Comparison of ENCODE assay signal across 11 mouse cellular contexts in genomic region chr10:75565436-75565835, GRCm38 (mm10). TPM values are rescaled to one million over a fixed set of nuclear protein-coding genes. Genes with fewer than 3 reads are reported as not detected.
A peak's percentile ranks its signal among the peaks of the same experiment; 100 is the strongest.
DNase-seq lines count a peak whose midpoint lies in the region; ATAC-seq and TF ChIP-seq lines count a peak whose summit lies in the region.
"Had no signal": no experiment of that assay in that cellular context is flagged by ENCODE, and none has a peak within 500 bp of the region (broad histone marks: within the 10 kb centered on the region; RNA-seq: fewer than 3 reads in every experiment).

No protein-coding gene starts in this region.

- H3K9me3 ChIP-seq in lung, postnatal 0 days (ENCODE audit: low read length): no peaks in the 10 kb centered on the region
- H3K9me3 ChIP-seq in forebrain, embryonic 14.5 days (replicated peaks; ENCODE audit: control insufficient read depth, low read length): no peaks in the 10 kb centered on the region
- H3K9me3 ChIP-seq: limb, embryonic 15.5 days had no signal

- ATAC-seq in lung, postnatal 0 days: peak; percentile 25; the same call in 1 of the 2 replicates
- peak; percentile 82 for ATAC-seq in megakaryocyte, adult 5-6 weeks (ENCODE audit: poor library complexity, severe bottlenecking)
- ATAC-seq in forebrain, embryonic 14.5 days: no peak
- no peak for ATAC-seq in frontal cortex, adult (ENCODE audit: low TSS enrichment)
- ATAC-seq: Patski had no signal

- peaks cover 4% of the 10 kb centered on the region for H3K27me3 ChIP-seq in lung, postnatal 0 days (replicated peaks; ENCODE audit: insufficient read depth, low read length)
- H3K27me3 ChIP-seq in forebrain, embryonic 14.5 days (replicated peaks; ENCODE audit: control insufficient read depth, insufficient read depth, low read length): no peaks in the 10 kb centered on the region
- H3K27me3 ChIP-seq: Patski had no signal

- no peaks in the 10 kb centered on the region for H3K36me3 ChIP-seq in lung, postnatal 0 days (ENCODE audit: insufficient read depth, low read length)
- no peaks in the 10 kb centered on the region for H3K36me3 ChIP-seq in forebrain, embryonic 14.5 days (ENCODE audit: control insufficient read depth, insufficient read depth, low read length)
- H3K36me3 ChIP-seq: embryonic facial prominence, embryonic 13.5 days; limb, embryonic 15.5 days had no signal

- TF ChIP-seq EP300 in lung, postnatal 0 days (IDR thresholded peaks at IDR 0.05): no peak

- no peak overlapping the region for H3K27ac ChIP-seq in lung, postnatal 0 days (ENCODE audit: low read length)
- peak overlapping the region; percentile 86 for H3K27ac ChIP-seq in bone marrow, adult 2 months (ENCODE audit: control insufficient read depth, insufficient read depth, low read depth, low read length, poor library complexity)
- H3K27ac ChIP-seq in forebrain, embryonic 14.5 days (ENCODE audit: low read depth, low read length): no peak overlapping the region
- H3K27ac ChIP-seq: embryonic facial prominence, embryonic 13.5 days; limb, embryonic 15.5 days had no signal

- 44% methylated on average over 6 of the region's 6 CpGs for WGBS in lung, postnatal 0 days
- 0% methylated on average over 6 of the region's 6 CpGs for WGBS in bone marrow, adult 2 months
- 80% methylated on average over 6 of the region's 6 CpGs for WGBS in forebrain, embryonic 14.5 days

- no peak overlapping the region for H3K4me2 ChIP-seq in lung, postnatal 0 days (replicated peaks; ENCODE audit: low read depth, low read length)
- H3K4me2 ChIP-seq in forebrain, embryonic 14.5 days (ENCODE audit: low read length): no peak overlapping the region
- H3K4me2 ChIP-seq: embryonic facial prominence, embryonic 13.5 days; limb, embryonic 15.5 days had no signal

- TF ChIP-seq POLR2A in bone marrow, adult 2 months (IDR thresholded peaks at IDR 0.05; ENCODE audit: borderline replicate concordance, control insufficient read depth, low read depth, low read length): no peak

- no peaks in the 10 kb centered on the region for H3K4me1 ChIP-seq in lung, postnatal 0 days (ENCODE audit: insufficient read depth, low read depth, low read length)
- peaks cover 3% of the 10 kb centered on the region; the same call in 1 of the 2 replicates for H3K4me1 ChIP-seq in bone marrow, adult 2 months (ENCODE audit: control insufficient read depth, insufficient read depth, low read length)
- peaks cover 2% of the 10 kb centered on the region; the same call in 1 of the 2 replicates for H3K4me1 ChIP-seq in forebrain, embryonic 14.5 days (ENCODE audit: control insufficient read depth, insufficient read depth, low read length)

- no peak overlapping the region for H3K9ac ChIP-seq in lung, postnatal 0 days (replicated peaks; ENCODE audit: low read depth)
- H3K9ac ChIP-seq in forebrain, embryonic 14.5 days (ENCODE audit: low read length): no peak overlapping the region
- H3K9ac ChIP-seq: embryonic facial prominence, embryonic 13.5 days; limb, embryonic 15.5 days had no signal

- DNase-seq in lung, postnatal 0 days (ENCODE audit: low spot score): no peak
- DNase-seq in lung, adult 18-20 months: no peak
- peak; percentile 81 for DNase-seq in thymus, postnatal 14 days
- DNase-seq in forebrain, embryonic 14.5 days (ENCODE audit: low spot score): no peak
- DNase-seq in frontal cortex, adult 2 months (ENCODE audit: extremely low spot score in 1 of 2, low spot score in 1 of 2): no peak

- no peak overlapping the region for H3K4me3 ChIP-seq in lung, postnatal 0 days (ENCODE audit: low read depth, low read length)
- H3K4me3 ChIP-seq in bone marrow, adult 2 months (replicated peaks; ENCODE audit: control insufficient read depth, low read depth, low read length): no peak overlapping the region
- H3K4me3 ChIP-seq in forebrain, embryonic 14.5 days (ENCODE audit: low read depth, low read length): no peak overlapping the region
- H3K4me3 ChIP-seq: embryonic facial prominence, embryonic 13.5 days; limb, embryonic 15.5 days had no signal

- no peak for TF ChIP-seq CTCF in lung, postnatal 0 days (IDR thresholded peaks at IDR 0.05)
- TF ChIP-seq CTCF in bone marrow, adult 2 months (IDR thresholded peaks at IDR 0.05; ENCODE audit: control insufficient read depth, insufficient read depth, low read length): no peak

RNA-seq across cellular contexts. Expression of gene Ggt1, which starts 4.0 kb away (rescaled TPM):
- 0.21 and 0.42 TPM in 2 replicates for polyA plus RNA-seq in lung, postnatal 0 days (2015; fragmentation: Nextera tagmentation; extraction: Ambion mirVana)
- 5.2 and 11.4 TPM in 2 replicates for polyA plus RNA-seq in bone marrow, adult 2 months (2011; ENCODE audit: insufficient read depth, insufficient read length, low replicate concordance, missing spikeins)
- 3.2 TPM in 2 replicates for total RNA-seq in megakaryocyte, adult 5-6 weeks (2015)
- total RNA-seq in megakaryocyte, adult 5-6 weeks (2017): 4.9 and 10.0 TPM in 2 replicates
- polyA plus RNA-seq in forebrain, embryonic 14.5 days (2014; fragmentation: Nextera tagmentation; extraction: Ambion mirVana): 1.1 and 1.2 TPM in 2 replicates
- 4.2 and 4.8 TPM in 2 replicates for polyA plus RNA-seq in frontal cortex, adult 2 months (2012; rRNA removed)

RNA-seq across cellular contexts. Expression of gene Lrrc75b, which starts 5.3 kb away (rescaled TPM):
- 0.52 and 0.84 TPM in 2 replicates for polyA plus RNA-seq in lung, postnatal 0 days (2015; fragmentation: Nextera tagmentation; extraction: Ambion mirVana)
- 0.42 TPM in 1 of 2 replicates, not detected in the other for polyA plus RNA-seq in bone marrow, adult 2 months (2011; ENCODE audit: insufficient read depth, insufficient read length, low replicate concordance, missing spikeins)
- 0.58 and 0.71 TPM in 2 replicates for total RNA-seq in megakaryocyte, adult 5-6 weeks (2015)
- 0.22 and 0.57 TPM in 2 replicates for total RNA-seq in megakaryocyte, adult 5-6 weeks (2017)
- polyA plus RNA-seq in forebrain, embryonic 14.5 days (2014; fragmentation: Nextera tagmentation; extraction: Ambion mirVana): 15.7 and 18.8 TPM in 2 replicates
- 8.4 and 8.7 TPM in 2 replicates for polyA plus RNA-seq in frontal cortex, adult 2 months (2012; rRNA removed)

RNA-seq across cellular contexts. Expression of gene Ggt5, which starts 23.7 kb away (rescaled TPM):
- polyA plus RNA-seq in lung, postnatal 0 days (2015; fragmentation: Nextera tagmentation; extraction: Ambion mirVana): 3.0 and 3.4 TPM in 2 replicates
- polyA plus RNA-seq in bone marrow, adult 2 months (2011; ENCODE audit: insufficient read depth, insufficient read length, low replicate concordance, missing spikeins): 13.4 and 23.1 TPM in 2 replicates
- 2.0 and 2.8 TPM in 2 replicates for total RNA-seq in megakaryocyte, adult 5-6 weeks (2015)
- total RNA-seq in megakaryocyte, adult 5-6 weeks (2017): 2.7 and 16.8 TPM in 2 replicates
- polyA plus RNA-seq in forebrain, embryonic 14.5 days (2014; fragmentation: Nextera tagmentation; extraction: Ambion mirVana): 1.8 and 2.1 TPM in 2 replicates
- polyA plus RNA-seq in frontal cortex, adult 2 months (2012; rRNA removed): 3.2 and 4.7 TPM in 2 replicates
- polyA plus RNA-seq: Patski had no signal

RNA-seq across cellular contexts. Expression of gene Gucd1, which starts 47.7 kb away (rescaled TPM):
- polyA plus RNA-seq in lung, postnatal 0 days (2015; fragmentation: Nextera tagmentation; extraction: Ambion mirVana): 19.9 and 20.3 TPM in 2 replicates
- polyA plus RNA-seq in bone marrow, adult 2 months (2011; ENCODE audit: insufficient read depth, insufficient read length, low replicate concordance, missing spikeins): 37.6 and 48.3 TPM in 2 replicates
- total RNA-seq in megakaryocyte, adult 5-6 weeks (2015): 22.1 and 22.2 TPM in 2 replicates
- 33.4 and 38.1 TPM in 2 replicates for total RNA-seq in megakaryocyte, adult 5-6 weeks (2017)
- polyA plus RNA-seq in forebrain, embryonic 14.5 days (2014; fragmentation: Nextera tagmentation; extraction: Ambion mirVana): 26.9 and 29.5 TPM in 2 replicates
- 15.9 and 17.2 TPM in 2 replicates for polyA plus RNA-seq in frontal cortex, adult 2 months (2012; rRNA removed)

RNA-seq across cellular contexts. Expression of gene Snrpd3, which starts 48.1 kb away (rescaled TPM):
- polyA plus RNA-seq in lung, postnatal 0 days (2015; fragmentation: Nextera tagmentation; extraction: Ambion mirVana): 61.6 and 65.7 TPM in 2 replicates
- polyA plus RNA-seq in bone marrow, adult 2 months (2011; ENCODE audit: insufficient read depth, insufficient read length, low replicate concordance, missing spikeins): 139 and 156 TPM in 2 replicates
- 31.1 and 31.9 TPM in 2 replicates for total RNA-seq in megakaryocyte, adult 5-6 weeks (2015)
- total RNA-seq in megakaryocyte, adult 5-6 weeks (2017): 39.2 and 42.4 TPM in 2 replicates
- polyA plus RNA-seq in forebrain, embryonic 14.5 days (2014; fragmentation: Nextera tagmentation; extraction: Ambion mirVana): 137 and 144 TPM in 2 replicates
- polyA plus RNA-seq in frontal cortex, adult 2 months (2012; rRNA removed): 33.8 and 34.6 TPM in 2 replicates

Comparison
In these comparisons a context has a peak if more than half of its experiments do, and no peak if none do; other contexts are left out.
1. ATAC-seq: peak in lung, postnatal 0 days (single experiment) and megakaryocyte, adult 5-6 weeks (single experiment); none in forebrain, embryonic 14.5 days (single experiment) and frontal cortex, adult (single experiment).